Mouse (Mus musculus): ENCODE measurements at regions not wholly inside any gene's neighbourhood (a gene's known extent, or its start where the extent isn't known, plus 50 kb on each side); places are given as distances from the start of the nearest gene placed in this dataset.

GRCm38 (mm10) chr13:70167747-70168146 is 365.6 kb downstream of the Med10 start:
- TF ChIP-seq POLR2A (IDR thresholded peaks at IDR 0.05; ENCODE audit: extremely low read depth, insufficient read depth, low read length) (no peak), CTCF (IDR thresholded peaks at IDR 0.05; ENCODE audit: low read depth, low read length) (no peak)

Data from liver, adult 2 months (tissue).